Mouse (Mus musculus): ENCODE results near the gene B3galt1. TPM values are rescaled to one million over a fixed set of nuclear protein-coding genes. Genes with fewer than 3 reads are reported as not detected.

The B3galt1 gene
- 1.4 and 2.1 TPM in 2 replicates for polyA plus RNA-seq (2015; fragmentation: Nextera tagmentation; extraction: Ambion mirVana)

GRCm38 (mm10) chr2:67565480-67566331 is at the start of gene B3galt1:
Gene B3galt1 (plus strand): TSS chr2:67565871.
- peak; percentile 99 for ATAC-seq
- H3K36me3 ChIP-seq (ENCODE audit: control insufficient read depth, insufficient read depth, low read length) = no peaks in the 10 kb centered on the region
- under 1% methylated on average over 78 of the region's 83 CpGs for WGBS
- no peaks in the 10 kb centered on the region for H3K9me3 ChIP-seq (ENCODE audit: control insufficient read depth, low read length)
- peak within 1 kb of the TSS; percentile 82 for H3K4me2 ChIP-seq (ENCODE audit: low read depth, low read length)
- H3K9ac ChIP-seq (ENCODE audit: low read depth, low read length) = peak within 1 kb of the TSS; percentile 67
- peaks cover 8% of the 10 kb centered on the region for H3K27me3 ChIP-seq (replicated peaks; ENCODE audit: control insufficient read depth, insufficient read depth, low read length)
- peaks cover 4% of the 10 kb centered on the region for H3K4me1 ChIP-seq (ENCODE audit: control insufficient read depth, insufficient read depth, low read length)
- H3K4me3 ChIP-seq (ENCODE audit: low read length) = peak within 1 kb of the TSS; percentile 68
- no peak within 1 kb of the TSS for H3K27ac ChIP-seq (ENCODE audit: low read length)

GRCm38 (mm10) chr2:67516405-67516804 is 49.3 kb upstream of the B3galt1 start:
- 89% methylated on average over 7 of the region's 7 CpGs for WGBS
- Histone ChIP-seq H3K4me3 (ENCODE audit: low read length) (no peak overlapping the region), H3K4me1 (ENCODE audit: control insufficient read depth, insufficient read depth, low read length) (no peaks in the 10 kb centered on the region), H3K9me3 (ENCODE audit: control insufficient read depth, low read length) (no peaks in the 10 kb centered on the region), H3K36me3 (ENCODE audit: control insufficient read depth, insufficient read depth, low read length) (no peaks in the 10 kb centered on the region), H3K27me3 (replicated peaks; ENCODE audit: control insufficient read depth, insufficient read depth, low read length) (no peaks in the 10 kb centered on the region), H3K4me2 (ENCODE audit: low read depth, low read length) (no peak overlapping the region), H3K9ac (ENCODE audit: low read depth, low read length) (no peak overlapping the region), H3K27ac (ENCODE audit: low read length) (no peak overlapping the region)
- no peak for ATAC-seq

DNA sequence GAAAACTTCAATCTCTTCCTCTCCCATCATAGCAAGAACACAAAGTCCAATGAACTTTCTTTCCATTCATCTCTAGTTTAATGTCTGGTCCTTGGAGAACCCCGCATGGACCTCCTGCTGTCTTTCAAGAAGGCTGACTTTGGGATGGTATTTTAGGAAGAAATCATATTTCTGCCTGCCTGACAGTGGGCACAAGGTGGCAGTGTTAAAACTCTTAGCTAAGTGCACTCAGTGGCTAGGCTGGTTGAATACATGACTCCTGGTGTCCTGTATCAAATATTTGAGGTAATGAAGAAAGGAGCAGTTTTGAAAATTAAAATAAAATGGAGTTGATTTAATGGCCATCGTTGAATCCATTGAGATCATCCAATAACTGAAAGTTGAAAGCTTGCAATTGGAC is 30.3 kb upstream of the B3galt1 start:
- ATAC-seq = no peak
- WGBS = 91% methylated on average over 2 of the region's 2 CpGs
- no peak overlapping the region for H3K9ac ChIP-seq (ENCODE audit: low read depth, low read length)

DNA sequence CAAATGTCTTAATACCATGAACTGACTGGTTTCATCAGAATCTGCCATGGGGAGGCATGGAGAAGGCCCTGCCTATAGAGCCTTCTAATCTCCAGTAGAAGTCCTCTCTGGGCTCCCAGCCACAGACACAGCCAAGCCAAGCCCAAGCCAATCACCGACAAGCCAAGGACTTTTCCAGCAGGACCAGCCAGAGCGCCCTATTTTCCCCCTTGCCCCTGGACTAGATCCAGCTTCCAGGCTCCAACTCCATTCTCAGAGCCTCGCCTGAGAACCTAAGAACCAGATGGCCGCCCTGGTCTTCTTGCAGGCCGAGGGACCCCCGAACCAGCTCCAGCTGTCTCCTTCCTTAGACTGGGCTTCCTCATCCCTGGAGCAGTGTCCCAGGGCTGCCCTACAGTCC is 26.2 kb upstream of the B3galt1 start:
- H3K36me3 ChIP-seq (ENCODE audit: control insufficient read depth, insufficient read depth, low read length) = no peaks in the 10 kb centered on the region
- H3K4me1 ChIP-seq (ENCODE audit: control insufficient read depth, insufficient read depth, low read length) = no peaks in the 10 kb centered on the region
- H3K9ac ChIP-seq (ENCODE audit: low read depth, low read length) = no peak overlapping the region
- no peak overlapping the region for H3K4me2 ChIP-seq (ENCODE audit: low read depth, low read length)
- H3K9me3 ChIP-seq (ENCODE audit: control insufficient read depth, low read length) = no peaks in the 10 kb centered on the region
- no peak for ATAC-seq
- WGBS = 82% methylated on average over 6 of the region's 6 CpGs
- no peak overlapping the region for H3K27ac ChIP-seq (ENCODE audit: low read length)
- H3K27me3 ChIP-seq (replicated peaks; ENCODE audit: control insufficient read depth, insufficient read depth, low read length) = no peaks in the 10 kb centered on the region
- no peak overlapping the region for H3K4me3 ChIP-seq (ENCODE audit: low read length)

More for the DNA sequence above, 30.3 kb upstream of the B3galt1 start:
- H3K9me3 ChIP-seq (ENCODE audit: control insufficient read depth, low read length) = no peaks in the 10 kb centered on the region
- H3K4me2 ChIP-seq (ENCODE audit: low read depth, low read length) = no peak overlapping the region
- H3K4me1 ChIP-seq (ENCODE audit: control insufficient read depth, insufficient read depth, low read length) = no peaks in the 10 kb centered on the region
- no peak overlapping the region for H3K27ac ChIP-seq (ENCODE audit: low read length)
- H3K4me3 ChIP-seq (ENCODE audit: low read length) = no peak overlapping the region
- H3K36me3 ChIP-seq (ENCODE audit: control insufficient read depth, insufficient read depth, low read length) = no peaks in the 10 kb centered on the region
- H3K27me3 ChIP-seq (replicated peaks; ENCODE audit: control insufficient read depth, insufficient read depth, low read length) = no peaks in the 10 kb centered on the region

DNA sequence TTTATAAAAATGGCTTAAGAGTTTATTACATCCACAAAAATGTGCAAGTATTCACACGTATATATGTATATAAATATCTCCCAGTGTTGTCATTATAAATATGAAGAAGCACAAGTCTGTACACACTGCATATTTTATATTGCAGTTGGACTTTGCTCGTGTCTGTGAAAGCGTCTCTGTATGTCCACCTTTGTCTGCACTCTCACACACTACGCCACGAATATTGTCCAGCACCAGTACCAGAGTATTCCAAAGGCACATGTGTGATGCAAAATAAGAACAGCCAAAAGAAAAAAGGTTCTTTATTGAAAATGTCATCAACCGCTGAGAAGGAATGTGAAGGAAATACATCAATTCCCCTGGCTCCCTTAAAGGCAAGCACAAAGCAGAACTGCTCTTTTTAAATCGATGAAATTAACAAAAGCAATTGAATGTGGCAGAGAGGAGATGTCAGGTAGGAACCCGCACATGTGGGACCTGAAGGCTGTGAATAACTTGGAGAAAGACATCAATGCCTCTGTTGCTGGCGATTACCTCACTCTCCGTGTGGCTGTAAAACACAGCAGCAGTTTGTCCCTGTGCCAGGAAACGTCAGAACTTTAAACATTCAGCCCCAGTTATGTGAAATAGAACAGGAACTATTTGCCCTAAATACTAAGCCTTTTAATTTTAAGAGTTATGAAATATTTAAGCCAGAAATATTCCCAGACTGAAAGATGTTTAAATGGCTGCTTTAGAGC is 23.5 kb upstream of the B3galt1 start:
- Histone ChIP-seq H3K9ac (ENCODE audit: low read depth, low read length) (no peak overlapping the region), H3K9me3 (ENCODE audit: control insufficient read depth, low read length) (no peaks in the 10 kb centered on the region), H3K27me3 (replicated peaks; ENCODE audit: control insufficient read depth, insufficient read depth, low read length) (no peaks in the 10 kb centered on the region), H3K4me3 (ENCODE audit: low read length) (no peak overlapping the region), H3K4me1 (ENCODE audit: control insufficient read depth, insufficient read depth, low read length) (no peaks in the 10 kb centered on the region), H3K4me2 (ENCODE audit: low read depth, low read length) (no peak overlapping the region), H3K27ac (ENCODE audit: low read length) (no peak overlapping the region), H3K36me3 (ENCODE audit: control insufficient read depth, insufficient read depth, low read length) (no peaks in the 10 kb centered on the region)
- ATAC-seq = no peak
- 42% methylated on average over 11 of the region's 11 CpGs for WGBS

- no peaks in the 10 kb centered on the region for H3K9me3 ChIP-seq (ENCODE audit: control insufficient read depth, low read length)
- no peak overlapping the region for H3K9ac ChIP-seq (ENCODE audit: low read depth, low read length)
- H3K4me2 ChIP-seq (ENCODE audit: low read depth, low read length) = no peak overlapping the region
- no peaks in the 10 kb centered on the region for H3K36me3 ChIP-seq (ENCODE audit: control insufficient read depth, insufficient read depth, low read length)
- no peak overlapping the region for H3K27ac ChIP-seq (ENCODE audit: low read length)
- no peak for ATAC-seq
- H3K4me1 ChIP-seq (ENCODE audit: control insufficient read depth, insufficient read depth, low read length) = no peaks in the 10 kb centered on the region
- H3K27me3 ChIP-seq (replicated peaks; ENCODE audit: control insufficient read depth, insufficient read depth, low read length) = no peaks in the 10 kb centered on the region
- H3K4me3 ChIP-seq (ENCODE audit: low read length) = no peak overlapping the region
- WGBS = 75% methylated on average over 8 of the region's 8 CpGs
Measured at GRCm38 (mm10) chr2:67544426-67544825, 21.2 kb upstream of the B3galt1 start.

DNA sequence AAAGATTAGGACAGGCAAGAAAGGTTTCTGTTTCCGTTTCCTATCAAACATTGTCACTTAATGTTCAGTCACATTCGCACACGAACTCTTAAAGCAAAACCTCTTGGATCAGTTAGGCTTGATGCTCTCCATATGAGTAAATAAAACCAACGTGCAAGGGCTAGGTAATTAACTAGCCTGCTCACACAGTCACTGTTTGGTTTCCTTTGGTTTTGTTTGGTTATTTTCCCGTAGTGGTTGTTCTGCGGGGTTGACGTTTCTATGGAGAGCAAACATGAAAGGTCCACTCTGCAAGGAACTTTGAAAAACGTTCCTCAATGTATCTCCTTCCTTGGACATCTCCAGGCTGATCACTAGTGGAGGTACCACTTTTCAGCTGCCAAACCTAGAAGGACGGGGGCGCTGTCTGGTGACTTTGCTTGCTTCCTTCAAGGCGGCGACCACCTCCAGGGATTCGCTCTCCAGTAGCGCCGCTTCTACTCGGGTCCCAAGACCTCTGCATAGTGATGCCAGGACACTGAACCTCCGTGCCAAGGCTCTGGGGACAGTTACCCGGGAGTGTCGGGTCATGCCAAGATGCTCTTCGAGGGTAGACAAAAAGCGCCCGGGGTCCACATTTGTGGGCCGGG is 706 bp upstream of the B3galt1 start:
- WGBS = 4% methylated on average over 23 of the region's 23 CpGs
- ATAC-seq = peak; percentile 72

GRCm38 (mm10) chr2:67566566-67566965 is 895 bp downstream of the B3galt1 start:
- ATAC-seq = no peak; the same call in 1 of the 2 replicates
- peak overlapping the region; percentile 68 for H3K4me3 ChIP-seq (ENCODE audit: low read length)
- peak overlapping the region; percentile 82 for H3K4me2 ChIP-seq (ENCODE audit: low read depth, low read length)
- no peaks in the 10 kb centered on the region for H3K9me3 ChIP-seq (ENCODE audit: control insufficient read depth, low read length)
- H3K9ac ChIP-seq (ENCODE audit: low read depth, low read length) = peak overlapping the region; percentile 67; the same call in 1 of the 2 replicates
- no peaks in the 10 kb centered on the region for H3K36me3 ChIP-seq (ENCODE audit: control insufficient read depth, insufficient read depth, low read length)
- H3K4me1 ChIP-seq (ENCODE audit: control insufficient read depth, insufficient read depth, low read length) = peaks cover 4% of the 10 kb centered on the region
- H3K27me3 ChIP-seq (replicated peaks; ENCODE audit: control insufficient read depth, insufficient read depth, low read length) = peaks cover 8% of the 10 kb centered on the region
- WGBS = 3% methylated on average over 12 of the region's 12 CpGs
- no peak overlapping the region for H3K27ac ChIP-seq (ENCODE audit: low read length)

More for the DNA sequence above, 706 bp upstream of the B3galt1 start:
- Histone ChIP-seq H3K4me1 (ENCODE audit: control insufficient read depth, insufficient read depth, low read length) (peaks cover 4% of the 10 kb centered on the region), H3K36me3 (ENCODE audit: control insufficient read depth, insufficient read depth, low read length) (no peaks in the 10 kb centered on the region), H3K9me3 (ENCODE audit: control insufficient read depth, low read length) (no peaks in the 10 kb centered on the region), H3K4me3 (ENCODE audit: low read length) (peak overlapping the region; percentile 68), H3K27ac (ENCODE audit: low read length) (no peak overlapping the region), H3K4me2 (ENCODE audit: low read depth, low read length) (peak overlapping the region; percentile 82), H3K9ac (ENCODE audit: low read depth, low read length) (peak overlapping the region; percentile 67), H3K27me3 (replicated peaks; ENCODE audit: control insufficient read depth, insufficient read depth, low read length) (peaks cover 8% of the 10 kb centered on the region)

GRCm38 (mm10) chr2:67567141-67567680 is 1.5 kb downstream of the B3galt1 start:
- ATAC-seq = no peak
- peaks cover 8% of the 10 kb centered on the region for H3K27me3 ChIP-seq (replicated peaks; ENCODE audit: control insufficient read depth, insufficient read depth, low read length)
- WGBS = 13% methylated on average over 8 of the region's 8 CpGs
- no peak overlapping the region for H3K9ac ChIP-seq (ENCODE audit: low read depth, low read length)
- peak overlapping the region; percentile 82 for H3K4me2 ChIP-seq (ENCODE audit: low read depth, low read length)
- H3K4me1 ChIP-seq (ENCODE audit: control insufficient read depth, insufficient read depth, low read length) = peaks cover 4% of the 10 kb centered on the region
- peak overlapping the region; percentile 68 for H3K4me3 ChIP-seq (ENCODE audit: low read length)
- no peak overlapping the region for H3K27ac ChIP-seq (ENCODE audit: low read length)
- H3K36me3 ChIP-seq (ENCODE audit: control insufficient read depth, insufficient read depth, low read length) = no peaks in the 10 kb centered on the region
- no peaks in the 10 kb centered on the region for H3K9me3 ChIP-seq (ENCODE audit: control insufficient read depth, low read length)

All from intestine, embryonic 16.5 days (tissue).